Mouse (Mus musculus): ENCODE results near the gene Nek3.

The Nek3 gene

GRCm38 (mm10) chr8:22143764-22144491 lies 22.3 kb downstream of the Nek3 start:
- no peak for DNase-seq (ENCODE audit: low spot score in 2 of 2)

- no peak for DNase-seq (ENCODE audit: low spot score in 2 of 2)
These were observed 23.6 kb downstream of the Nek3 start for GRCm38 (mm10) chr8:22142592-22142991.

GRCm38 (mm10) chr8:22141836-22142385 lies 24.3 kb downstream of the Nek3 start:
- DNase-seq (ENCODE audit: low spot score in 2 of 2) = no peak

GRCm38 (mm10) chr8:22136462-22136861 lies 29.8 kb downstream of the Nek3 start:
- peak in 1 of 2 experiments; percentile 16 for DNase-seq (ENCODE audit: low spot score in 2 of 2)

GRCm38 (mm10) chr8:22134750-22135135 lies 31.5 kb downstream of the Nek3 start:
- no peak for DNase-seq (ENCODE audit: low spot score in 2 of 2)

GRCm38 (mm10) chr8:22134078-22134749 lies 32.0 kb downstream of the Nek3 start:
- no peak for DNase-seq (ENCODE audit: low spot score in 2 of 2)

- no peak for DNase-seq (ENCODE audit: low spot score in 2 of 2)
These were observed 34.2 kb downstream of the Nek3 start for GRCm38 (mm10) chr8:22132062-22132461.

- DNase-seq (ENCODE audit: low spot score in 2 of 2) = no peak
These were observed 41.7 kb downstream of the Nek3 start, which contains the start of gene Nek5 for GRCm38 (mm10) chr8:22124220-22125152. TSS of gene Nek5 (minus strand) at chr8:22125053.

GRCm38 (mm10) chr8:22107020-22107419 lies 59.2 kb downstream of the Nek3 start:
- no peak for DNase-seq (ENCODE audit: low spot score in 2 of 2)

GRCm38 (mm10) chr8:22091568-22091967 lies 74.7 kb downstream of the Nek3 start:
- DNase-seq (ENCODE audit: low spot score in 2 of 2) = no peak

- no peak for DNase-seq (ENCODE audit: low spot score in 2 of 2)
These were observed 77.0 kb downstream of the Nek3 start for GRCm38 (mm10) chr8:22089226-22089625.

- DNase-seq (ENCODE audit: low spot score in 2 of 2) = no peak
These were observed 86.8 kb downstream of the Nek3 start for GRCm38 (mm10) chr8:22079313-22080007.
